Mouse (Mus musculus) erythroblast, embryonic 14.5 days (primary cell): ENCODE data around the gene Cyp4f37.

Experiments used
- GATA1 ChIP-seq: IDR thresholded peaks from 2 replicates; pipeline ENCODE4 v1.6.1; 2012; ENCODE audit warnings: low read length, inconsistent platforms, mixed read lengths
- TAL1 ChIP-seq: IDR thresholded peaks from 3 replicates; pipeline ENCODE4 v1.6.1; 2012; ENCODE audit warnings: low read length, inconsistent platforms, mixed read lengths

GRCm38 (mm10) chr17:32634972-32635314 lies 13.8 kb downstream of the Cyp4f37 start:
- TF ChIP-seq GATA1, result no peak
- TF ChIP-seq TAL1, result no peak
